Mouse (Mus musculus) T-helper 17 cell (primary cell): ENCODE data around the gene Arhgap24.

Experiments used
- in situ Hi-C, 2 experiments: fragments of 300-600 bp; cut with MboI, MseI; formaldehyde crosslinking; loops; 1 replicate in 1 of 2; 2 replicates in 1 of 2; pipeline ENCODE4 v1.15.1; 2025; ENCODE audit warnings: high pct_unique_total_duplicates in 2 of 2

Arhgap24 gene

GRCm38 (mm10) chr5:102577729-102578128 lies 96.5 kb downstream of the Arhgap24 start:
- in situ Hi-C loops = no loop called here

GRCm38 (mm10) chr5:102578431-102578830 lies 97.2 kb downstream of the Arhgap24 start:
- in situ Hi-C loops = no loop called here

GRCm38 (mm10) chr5:102582864-102583410 lies 101.7 kb downstream of the Arhgap24 start:
- in situ Hi-C loops = loop anchor here in 1 of 2 experiments (10.0 kb wide), 1 partner anchor 1732 kb away; no protein-coding TSS in a partner anchor

- in situ Hi-C loops = no loop called here
Observed at GRCm38 (mm10) chr5:102591422-102591821, 110.2 kb downstream of the Arhgap24 start.

- in situ Hi-C loops = no loop called here
Observed at GRCm38 (mm10) chr5:102593058-102593457, 111.9 kb downstream of the Arhgap24 start.

GRCm38 (mm10) chr5:102599102-102599501 lies 117.9 kb downstream of the Arhgap24 start:
- in situ Hi-C loops = no loop called here

GRCm38 (mm10) chr5:102613571-102613970 lies 132.4 kb downstream of the Arhgap24 start:
- in situ Hi-C loops = no loop called here

- in situ Hi-C loops = no loop called here
Observed at GRCm38 (mm10) chr5:102614081-102614480, 132.9 kb downstream of the Arhgap24 start.

GRCm38 (mm10) chr5:102615249-102615648 lies 134.1 kb downstream of the Arhgap24 start:
- in situ Hi-C loops = no loop called here

GRCm38 (mm10) chr5:102621036-102621435 lies 139.8 kb downstream of the Arhgap24 start:
- in situ Hi-C loops = no loop called here

- in situ Hi-C loops = no loop called here
Observed at GRCm38 (mm10) chr5:102623807-102624435, 142.7 kb downstream of the Arhgap24 start.

- in situ Hi-C loops = no loop called here
Observed at GRCm38 (mm10) chr5:102626671-102627070, 145.5 kb downstream of the Arhgap24 start.

- in situ Hi-C loops = no loop called here
Observed at GRCm38 (mm10) chr5:102629362-102629771, 148.2 kb downstream of the Arhgap24 start.

GRCm38 (mm10) chr5:102635591-102635990 lies 154.4 kb downstream of the Arhgap24 start:
- in situ Hi-C loops = no loop called here

GRCm38 (mm10) chr5:102639782-102640559 lies 158.8 kb downstream of the Arhgap24 start:
- in situ Hi-C loops = no loop called here

- in situ Hi-C loops = no loop called here
Observed at GRCm38 (mm10) chr5:102643364-102643763, 162.2 kb downstream of the Arhgap24 start.

GRCm38 (mm10) chr5:102643820-102644219 lies 162.6 kb downstream of the Arhgap24 start:
- in situ Hi-C loops = no loop called here

- in situ Hi-C loops = no loop called here
Observed at GRCm38 (mm10) chr5:102659061-102659460, 177.9 kb downstream of the Arhgap24 start.

GRCm38 (mm10) chr5:102664988-102665726 lies 184.0 kb downstream of the Arhgap24 start:
- in situ Hi-C loops = no loop called here

- in situ Hi-C loops = no loop called here
Observed at GRCm38 (mm10) chr5:102666886-102667285, 185.7 kb downstream of the Arhgap24 start.

- in situ Hi-C loops = no loop called here
Observed at GRCm38 (mm10) chr5:102667754-102668575, 186.8 kb downstream of the Arhgap24 start.
